Mouse (Mus musculus) ES-Bruce4 (cell line): ENCODE data around the gene Ankrd36. TPM values are rescaled to one million over a fixed set of nuclear protein-coding genes. Genes with fewer than 3 reads are reported as not detected.
A peak's percentile ranks its signal among the peaks of the same experiment; 100 is the strongest.

Experiments
- H3K27ac ChIP-seq: 2 replicates; pipeline ENCODE4 v1.5.1; 2012; ENCODE audit warnings: low read length, inconsistent platforms; ENCODE audit not compliant: insufficient read depth
- H3K27me3 ChIP-seq: 2 replicates; pipeline ENCODE4 v1.6.1; 2012; ENCODE audit warnings: mild to moderate bottlenecking, low read length, inconsistent platforms; ENCODE audit not compliant: control insufficient read depth, poor library complexity, insufficient read depth, severe bottlenecking
- H3K36me3 ChIP-seq: 2 replicates; pipeline ENCODE4 v1.6.1; 2012; ENCODE audit warnings: inconsistent platforms, mild to moderate bottlenecking, low read length, moderate library complexity; ENCODE audit not compliant: control insufficient read depth, poor library complexity, insufficient read depth, severe bottlenecking
- H3K4me1 ChIP-seq: one replicate; pipeline ENCODE4 v1.8.1; 2011; ENCODE audit warnings: low read length; ENCODE audit not compliant: control insufficient read depth, insufficient read depth
- H3K4me3 ChIP-seq: 2 replicates; pipeline ENCODE4 v1.5.1; 2011; ENCODE audit warnings: low read depth, mild to moderate bottlenecking, low read length
- H3K9ac ChIP-seq: 2 replicates; pipeline ENCODE4 v1.6.1; 2012; ENCODE audit warnings: low read depth, mild to moderate bottlenecking, inconsistent platforms; ENCODE audit not compliant: poor library complexity, severe bottlenecking
- H3K9me3 ChIP-seq: replicated peaks from 2 replicates; pipeline ENCODE4 v1.6.1; 2012; ENCODE audit warnings: mild to moderate bottlenecking, low read length, inconsistent platforms; ENCODE audit not compliant: control insufficient read depth, poor library complexity, insufficient read depth, severe bottlenecking
- CTCF ChIP-seq: IDR thresholded peaks from one replicate; pipeline ENCODE4 v1.8.1; 2011; ENCODE audit warnings: low read depth, low read length
- EP300 ChIP-seq: IDR thresholded peaks from 2 replicates; pipeline ENCODE4 v1.6.1; 2011; ENCODE audit warnings: low read depth, low read length; ENCODE audit not compliant: insufficient read depth
- POLR2A ChIP-seq: IDR thresholded peaks from one replicate; pipeline ENCODE4 v1.8.1; 2011; ENCODE audit warnings: low read length; ENCODE audit not compliant: insufficient read depth
- polyA plus RNA-seq: library from polyadenylated mRNA; stranded (reverse); fragments of >200 nt; gene quantifications from 2 replicates; pipeline ENCODE4 v1.2.4, GENCODE M21; 2011; ENCODE audit warnings: low read depth; ENCODE audit not compliant: missing spikeins, insufficient read depth, insufficient read length

Gene Ankrd36
- polyA plus RNA-seq, 1 experiment = not detected

DNA sequence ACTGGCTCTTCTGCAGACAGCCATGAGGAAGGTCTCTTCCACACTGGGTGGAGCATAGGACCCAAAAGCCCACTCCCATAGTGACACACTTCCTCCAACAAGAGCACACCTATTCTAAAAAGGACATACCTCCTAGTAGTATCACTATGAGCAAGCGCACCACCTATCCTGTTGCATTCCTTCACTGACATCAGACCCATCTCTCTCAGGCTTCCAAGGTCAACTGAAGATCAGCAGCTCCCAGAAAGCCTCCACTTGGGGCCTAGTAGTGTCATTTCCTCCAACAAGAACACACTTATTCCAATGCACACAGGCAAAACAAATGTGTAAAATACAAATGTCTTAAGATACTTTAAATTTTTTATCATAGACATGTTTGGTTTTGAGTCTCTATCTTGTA lies 132.3 kb downstream of the Ankrd36 start:
- Histone ChIP-seq H3K27ac (peak overlapping the region; percentile 99), H3K4me3 (no peak overlapping the region), H3K4me1 (peaks cover 1% of the 10 kb centered on the region), H3K9me3 (no peaks in the 10 kb centered on the region), H3K27me3 (no peaks in the 10 kb centered on the region), H3K9ac (no peak overlapping the region), H3K36me3 (peaks cover 18% of the 10 kb centered on the region)
- TF ChIP-seq EP300 (no peak), POLR2A (no peak), CTCF (no peak)

- TF ChIP-seq POLR2A (no peak), CTCF (no peak), EP300 (no peak)
- Histone ChIP-seq H3K27me3 (no peaks in the 10 kb centered on the region), H3K9ac (0 out of 2 replicates have a peak overlapping the region, but pooled peaks have one; percentile 13), H3K4me3 (no peak overlapping the region), H3K36me3 (peaks cover 18% of the 10 kb centered on the region), H3K27ac (peak overlapping the region; percentile 99), H3K4me1 (peaks cover 1% of the 10 kb centered on the region), H3K9me3 (no peaks in the 10 kb centered on the region)
Measured at GRCm38 (mm10) chr11:5702271-5702956, 132.9 kb downstream of the Ankrd36 start.

DNA sequence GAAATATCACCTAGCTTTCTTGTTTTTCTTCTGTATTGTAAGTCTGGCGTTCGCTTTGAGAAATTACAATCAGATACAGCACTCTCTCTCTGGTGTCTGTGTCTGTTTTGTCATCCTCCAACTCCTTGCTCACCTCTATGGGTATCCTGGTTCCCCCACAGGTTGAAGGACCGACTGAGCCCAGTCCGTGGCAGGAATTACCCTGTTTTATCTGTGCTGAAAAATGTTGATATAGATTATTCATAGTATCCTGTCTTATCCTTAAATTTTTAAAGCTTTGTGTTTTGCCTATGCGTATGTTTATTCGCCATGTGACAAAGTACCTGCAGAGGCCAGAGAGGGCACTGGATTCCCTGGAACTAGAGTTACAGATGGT lies 133.5 kb downstream of the Ankrd36 start:
- Histone ChIP-seq H3K4me3 (no peak overlapping the region), H3K4me1 (peaks cover 1% of the 10 kb centered on the region), H3K27me3 (no peaks in the 10 kb centered on the region), H3K9me3 (no peaks in the 10 kb centered on the region), H3K9ac (0 out of 2 replicates have a peak overlapping the region, but pooled peaks have one; percentile 13), H3K27ac (peak overlapping the region; percentile 97), H3K36me3 (peaks cover 18% of the 10 kb centered on the region)
- TF ChIP-seq POLR2A (no peak), EP300 (no peak), CTCF (no peak)

DNA sequence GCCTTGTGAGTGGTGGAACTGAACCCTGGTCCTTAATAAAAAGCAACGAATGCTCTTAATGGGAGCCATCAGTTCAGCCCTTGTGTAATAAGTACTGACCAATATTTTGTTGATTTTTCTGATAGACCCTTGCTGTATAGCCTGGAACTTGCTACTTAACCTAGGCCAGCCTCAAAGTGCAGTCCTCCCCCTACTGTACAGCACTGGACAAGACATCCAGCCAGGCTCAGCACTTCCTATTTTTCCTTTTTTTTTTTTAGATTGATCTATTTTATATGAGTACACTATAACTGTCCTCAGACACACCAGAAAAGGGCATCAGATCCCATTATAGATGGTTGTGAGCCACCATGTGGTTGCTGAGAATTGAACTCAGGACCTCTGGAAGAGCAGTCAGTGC lies 133.9 kb downstream of the Ankrd36 start:
- H3K27ac ChIP-seq = peak overlapping the region; percentile 97
- peaks cover 1% of the 10 kb centered on the region for H3K4me1 ChIP-seq

GRCm38 (mm10) chr11:5705972-5706371 lies 136.5 kb downstream of the Ankrd36 start:
- H3K4me1 ChIP-seq = peaks cover 1% of the 10 kb centered on the region
- TF ChIP-seq POLR2A (no peak), CTCF (no peak), EP300 (no peak)
- peak overlapping the region; percentile 93; the same call in 1 of the 2 replicates for H3K9ac ChIP-seq
- no peak overlapping the region for H3K27ac ChIP-seq
- H3K9me3 ChIP-seq = no peaks in the 10 kb centered on the region
- no peaks in the 10 kb centered on the region for H3K27me3 ChIP-seq
- peak overlapping the region; percentile 54 for H3K4me3 ChIP-seq
- peaks cover 18% of the 10 kb centered on the region for H3K36me3 ChIP-seq

More for the DNA sequence above, 133.9 kb downstream of the Ankrd36 start:
- Histone ChIP-seq H3K9ac (0 out of 2 replicates have a peak overlapping the region, but pooled peaks have one; percentile 13), H3K9me3 (no peaks in the 10 kb centered on the region), H3K36me3 (peaks cover 18% of the 10 kb centered on the region), H3K4me3 (no peak overlapping the region), H3K27me3 (no peaks in the 10 kb centered on the region)
- TF ChIP-seq EP300 (no peak), CTCF (no peak), POLR2A (no peak)

GRCm38 (mm10) chr11:5706874-5707529 lies 137.5 kb downstream of the Ankrd36 start:
- no peaks in the 10 kb centered on the region for H3K9me3 ChIP-seq
- no peaks in the 10 kb centered on the region for H3K27me3 ChIP-seq
- TF ChIP-seq CTCF = no peak
- TF ChIP-seq EP300 = no peak
- no peak for TF ChIP-seq POLR2A
- peak overlapping the region; percentile 93 for H3K4me3 ChIP-seq
- no peak overlapping the region for H3K27ac ChIP-seq
- H3K9ac ChIP-seq = peak overlapping the region; percentile 93
- H3K4me1 ChIP-seq = peaks cover 1% of the 10 kb centered on the region
- H3K36me3 ChIP-seq = peaks cover 18% of the 10 kb centered on the region
